Mouse (Mus musculus) neural tube, embryonic 14.5 days (tissue): ENCODE measurements at regions not wholly inside any gene's neighbourhood (a gene's known extent, or its start where the extent isn't known, plus 50 kb on each side); places are given as distances from the start of the nearest gene placed in this dataset.

ENCODE experiments used
- ATAC-seq: fragments of 200-750 bp; cut with Nextera tagmentation; 2 replicates; pipeline ENCODE4 v1.8.0; 2017; ENCODE audit warnings: low read depth, mild to moderate bottlenecking, moderate TSS enrichment, moderate library complexity
- H3K27ac ChIP-seq: fragments of 300-500 bp; sonication (generic); 2 replicates; pipeline ENCODE4 v1.5.1; 2014; ENCODE audit warnings: low read depth, mild to moderate bottlenecking, control low read depth, low read length, moderate library complexity, mixed read lengths
- H3K27me3 ChIP-seq: fragments of 300-500 bp; sonication (generic); 2 replicates; pipeline ENCODE4 v1.6.1; 2014; ENCODE audit warnings: low read length; ENCODE audit not compliant: control insufficient read depth, insufficient read depth
- H3K36me3 ChIP-seq: fragments of 300-500 bp; sonication (generic); 2 replicates; pipeline ENCODE4 v1.6.1; 2014; ENCODE audit warnings: low read length, mixed read lengths; ENCODE audit not compliant: control insufficient read depth, insufficient read depth
- H3K4me1 ChIP-seq: fragments of 300-500 bp; sonication (generic); 2 replicates; pipeline ENCODE4 v1.6.1; 2014; ENCODE audit warnings: low read length; ENCODE audit not compliant: control insufficient read depth, insufficient read depth
- H3K4me2 ChIP-seq: fragments of 300-500 bp; sonication (generic); 2 replicates; pipeline ENCODE4 v1.6.1; 2014; ENCODE audit warnings: mild to moderate bottlenecking, low read depth, low read length, control low read depth
- H3K4me3 ChIP-seq: fragments of 300-500 bp; sonication (generic); 2 replicates; pipeline ENCODE4 v1.5.1; 2014; ENCODE audit warnings: low read depth, low read length, control low read depth, mixed read lengths
- H3K9ac ChIP-seq: fragments of 300-500 bp; sonication (generic); replicated peaks from 2 replicates; pipeline ENCODE4 v1.6.1; 2014; ENCODE audit warnings: low read depth, mild to moderate bottlenecking, control low read depth, low read length, mixed read lengths
- H3K9me3 ChIP-seq: fragments of 300-500 bp; sonication (generic); 2 replicates; pipeline ENCODE4 v1.6.1; 2016; ENCODE audit warnings: low read length; ENCODE audit not compliant: control insufficient read depth
- WGBS: fragments of 180-500 bp; shearing (Covaris S2); extraction: QIAGEN DNeasy Blood & Tissue Kit; methylation state at CpG from one replicate; pipeline ENCODE4 v1.1.7; 2014; 5-methylcytosine and 5-hydroxymethylcytosine counted together

DNA sequence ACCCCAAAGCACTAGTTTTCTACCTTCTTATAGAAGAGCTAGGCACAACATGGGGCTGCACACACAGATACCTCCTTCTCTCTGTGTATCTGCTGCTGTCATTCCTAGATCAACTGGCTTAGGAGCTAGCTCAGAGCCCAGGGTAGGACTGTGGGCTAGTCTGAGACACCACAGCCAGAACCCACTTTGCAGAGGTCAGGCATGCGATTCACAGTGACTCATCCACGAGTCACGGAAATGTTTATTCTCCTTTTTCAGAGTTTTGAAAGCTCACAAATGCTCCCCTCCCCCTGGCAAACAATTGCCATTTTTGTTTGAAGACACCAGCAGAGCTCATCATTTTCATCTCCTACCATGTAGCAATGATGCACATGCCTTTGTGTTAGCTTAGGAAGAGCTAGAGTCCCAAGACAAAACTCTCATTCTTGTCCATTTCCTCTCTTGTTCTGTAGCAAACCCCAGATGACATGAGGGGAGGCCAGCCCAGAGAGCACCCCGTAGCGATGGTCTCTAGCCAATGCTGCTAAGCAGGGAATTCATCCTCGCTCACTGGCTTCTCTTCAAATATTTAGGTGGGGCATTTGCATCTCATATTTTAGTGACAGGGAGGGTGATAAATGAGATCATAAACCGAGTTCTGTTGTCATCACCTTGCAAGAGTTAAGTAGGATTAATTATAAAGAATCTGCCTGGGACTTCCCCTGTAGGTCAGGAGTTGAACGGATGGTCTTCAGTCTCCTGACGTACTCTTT lies 108.4 kb upstream of the Twist2 start:
- Histone ChIP-seq H3K4me2 (no peak overlapping the region), H3K4me3 (no peak overlapping the region), H3K9ac (no peak overlapping the region), H3K9me3 (no peaks in the 10 kb centered on the region), H3K36me3 (no peaks in the 10 kb centered on the region), H3K27ac (no peak overlapping the region), H3K4me1 (no peaks in the 10 kb centered on the region), H3K27me3 (no peaks in the 10 kb centered on the region)
- ATAC-seq: no peak
- WGBS: 87% methylated on average over 9 of the region's 9 CpGs

DNA sequence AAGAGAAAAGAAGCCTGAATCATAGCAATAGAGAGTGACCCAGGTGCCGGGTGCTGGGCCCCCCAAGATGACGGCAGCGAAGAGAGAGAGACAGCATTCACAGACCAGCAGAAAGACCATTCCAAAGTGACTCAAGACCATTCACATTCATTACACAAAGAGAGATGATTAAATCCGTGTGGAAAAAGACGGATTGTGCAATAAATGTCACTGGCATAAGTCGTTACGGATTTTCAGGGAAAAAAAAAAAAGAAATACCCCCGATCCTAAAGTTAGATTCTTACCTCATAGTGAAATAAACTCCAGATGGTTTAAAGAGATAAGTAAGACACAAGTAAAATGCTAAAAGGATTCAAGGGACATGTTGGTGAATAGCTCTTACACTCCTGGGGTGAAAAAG lies 104.2 kb upstream of the Twist2 start:
- no peak for ATAC-seq
- Histone ChIP-seq H3K4me3 (no peak overlapping the region), H3K27me3 (no peaks in the 10 kb centered on the region), H3K36me3 (no peaks in the 10 kb centered on the region), H3K4me2 (no peak overlapping the region), H3K4me1 (no peaks in the 10 kb centered on the region), H3K9ac (no peak overlapping the region), H3K27ac (no peak overlapping the region), H3K9me3 (no peaks in the 10 kb centered on the region)
- WGBS: 57% methylated on average over 8 of the region's 8 CpGs

DNA sequence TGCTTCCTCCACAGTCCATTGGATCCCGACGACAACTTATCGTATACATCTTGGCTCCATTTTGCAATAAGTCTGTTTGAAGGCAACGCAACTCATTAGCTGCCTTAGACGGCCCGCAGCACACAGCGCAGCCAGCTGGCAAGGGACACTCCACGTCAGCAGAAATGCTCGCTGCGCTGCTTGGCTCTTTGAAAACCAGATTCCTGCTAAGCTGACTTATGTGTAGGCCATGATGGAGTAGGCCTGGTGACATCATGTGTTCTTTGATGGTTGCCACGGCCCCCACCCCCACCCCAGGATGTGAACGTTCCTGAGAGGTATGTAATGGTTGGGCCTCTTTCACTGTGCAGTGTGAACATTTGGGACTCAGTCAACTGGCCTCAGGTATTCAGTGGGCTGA lies 99.8 kb upstream of the Twist2 start:
- Histone ChIP-seq H3K4me2 (no peak overlapping the region), H3K4me1 (no peaks in the 10 kb centered on the region), H3K27me3 (no peaks in the 10 kb centered on the region), H3K9ac (no peak overlapping the region), H3K27ac (no peak overlapping the region), H3K36me3 (no peaks in the 10 kb centered on the region), H3K9me3 (no peaks in the 10 kb centered on the region), H3K4me3 (no peak overlapping the region)
- no peak for ATAC-seq
- 80% methylated on average over 12 of the region's 12 CpGs for WGBS

DNA sequence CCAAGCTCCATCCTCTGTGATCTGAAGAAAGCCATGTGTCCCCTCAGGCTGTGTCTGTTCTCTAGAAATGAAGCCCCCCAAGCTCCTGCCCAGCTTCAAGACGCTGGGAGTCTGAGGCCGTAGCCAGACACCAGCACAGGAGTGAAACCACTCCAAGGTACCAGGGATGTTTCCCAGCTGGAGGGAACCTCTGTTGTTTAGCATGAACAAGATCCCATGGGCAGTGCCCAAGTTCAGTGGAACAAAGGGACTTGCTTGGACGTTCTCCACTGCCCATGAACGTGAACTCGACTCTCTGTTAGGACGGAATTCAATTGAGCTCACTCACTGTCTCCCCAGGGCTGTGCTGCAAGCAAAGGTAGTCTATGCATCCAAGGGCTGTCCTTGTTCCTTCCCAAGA lies 99.2 kb upstream of the Twist2 start:
- no peak overlapping the region for H3K4me2 ChIP-seq
- no peak overlapping the region for H3K4me3 ChIP-seq
- no peaks in the 10 kb centered on the region for H3K36me3 ChIP-seq
- 86% methylated on average over 6 of the region's 6 CpGs for WGBS
- H3K27me3 ChIP-seq: no peaks in the 10 kb centered on the region
- no peak for ATAC-seq
- no peaks in the 10 kb centered on the region for H3K9me3 ChIP-seq
- H3K27ac ChIP-seq: no peak overlapping the region
- no peak overlapping the region for H3K9ac ChIP-seq
- no peaks in the 10 kb centered on the region for H3K4me1 ChIP-seq

DNA sequence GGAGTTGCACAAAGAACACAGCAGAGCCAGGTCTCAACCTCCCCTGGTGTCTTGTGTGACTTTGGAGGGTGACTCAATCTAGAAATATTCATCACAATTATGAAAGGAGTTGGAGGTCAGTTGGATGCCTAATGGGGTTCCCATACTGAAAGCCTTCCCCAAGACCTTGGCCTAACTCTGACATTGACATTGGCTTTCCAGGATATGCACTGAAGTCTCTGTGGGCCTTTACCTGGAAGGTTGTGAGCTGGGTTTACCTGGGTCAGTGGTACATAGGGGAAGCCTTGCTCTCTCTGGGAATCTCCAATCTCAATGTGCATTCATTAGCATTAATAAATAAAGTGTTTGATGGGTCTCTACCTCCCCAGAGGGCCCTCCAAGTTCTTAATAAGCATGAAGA lies 98.5 kb upstream of the Twist2 start:
- Histone ChIP-seq H3K27me3 (no peaks in the 10 kb centered on the region), H3K4me2 (no peak overlapping the region), H3K27ac (no peak overlapping the region), H3K4me3 (no peak overlapping the region), H3K4me1 (no peaks in the 10 kb centered on the region), H3K9ac (no peak overlapping the region), H3K9me3 (no peaks in the 10 kb centered on the region), H3K36me3 (no peaks in the 10 kb centered on the region)
- no peak for ATAC-seq

DNA sequence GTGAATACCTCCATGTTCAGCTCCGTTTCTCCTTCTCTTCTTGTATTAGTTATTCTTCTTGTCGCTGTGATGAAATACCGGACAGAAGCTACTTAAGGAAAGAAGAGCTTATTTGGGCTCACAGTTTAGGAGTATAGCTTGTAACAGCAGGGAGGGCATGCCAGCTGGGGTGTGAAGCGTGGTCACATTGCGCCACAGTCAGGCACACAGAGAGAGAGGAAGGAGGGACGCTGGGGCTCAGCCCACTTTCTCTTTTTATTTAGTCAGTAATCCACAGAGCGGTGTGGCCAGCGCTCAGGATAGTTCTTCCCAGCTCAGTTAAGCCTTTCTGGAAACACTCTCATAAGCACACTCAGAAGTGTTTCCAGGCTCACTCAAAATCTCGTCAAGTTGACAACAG lies 95.8 kb upstream of the Twist2 start:
- H3K9me3 ChIP-seq: no peaks in the 10 kb centered on the region
- 86% methylated on average over 9 of the region's 9 CpGs for WGBS
- no peak overlapping the region for H3K27ac ChIP-seq
- no peak overlapping the region for H3K9ac ChIP-seq
- H3K36me3 ChIP-seq: no peaks in the 10 kb centered on the region
- ATAC-seq: no peak
- no peak overlapping the region for H3K4me2 ChIP-seq
- no peak overlapping the region for H3K4me3 ChIP-seq
- no peaks in the 10 kb centered on the region for H3K27me3 ChIP-seq
- H3K4me1 ChIP-seq: no peaks in the 10 kb centered on the region

DNA sequence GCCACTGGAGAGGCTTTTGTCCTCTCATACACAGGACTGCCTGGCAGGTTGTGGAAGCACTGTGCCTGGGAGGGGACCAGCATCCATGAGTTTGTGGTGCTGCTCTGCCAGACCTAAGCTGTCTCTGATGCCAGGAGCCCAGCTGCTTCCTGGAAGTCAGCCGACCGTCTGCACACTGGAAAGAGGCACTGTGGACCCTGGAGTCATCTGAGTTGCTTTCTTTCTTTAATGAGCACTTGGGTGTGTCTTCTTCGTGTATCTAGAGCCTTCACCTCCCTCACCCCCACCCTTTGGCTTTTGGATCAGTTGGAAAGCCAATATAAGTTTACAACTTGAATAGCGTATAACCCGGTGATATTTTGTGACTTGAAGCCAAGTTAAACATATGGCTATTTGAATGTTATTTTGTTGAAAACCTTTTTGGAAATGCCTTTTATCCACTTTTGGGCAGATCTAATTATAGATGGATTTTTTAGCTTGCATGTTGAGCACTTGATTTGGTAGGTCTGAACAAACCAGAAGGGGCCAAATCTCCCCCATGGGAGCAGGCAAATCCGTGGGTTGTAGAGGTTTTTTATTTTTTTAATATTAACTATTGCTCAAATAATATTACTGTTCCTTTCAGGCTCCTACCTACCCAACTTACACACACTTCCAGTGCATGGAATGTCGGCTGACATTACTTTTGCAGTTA lies 92.6 kb upstream of the Twist2 start:
- Histone ChIP-seq H3K4me1 (no peaks in the 10 kb centered on the region), H3K4me3 (no peak overlapping the region), H3K27me3 (no peaks in the 10 kb centered on the region), H3K27ac (no peak overlapping the region), H3K9me3 (no peaks in the 10 kb centered on the region), H3K9ac (no peak overlapping the region), H3K36me3 (no peaks in the 10 kb centered on the region), H3K4me2 (no peak overlapping the region)
- 64% methylated on average over 7 of the region's 7 CpGs for WGBS
- no peak for ATAC-seq

DNA sequence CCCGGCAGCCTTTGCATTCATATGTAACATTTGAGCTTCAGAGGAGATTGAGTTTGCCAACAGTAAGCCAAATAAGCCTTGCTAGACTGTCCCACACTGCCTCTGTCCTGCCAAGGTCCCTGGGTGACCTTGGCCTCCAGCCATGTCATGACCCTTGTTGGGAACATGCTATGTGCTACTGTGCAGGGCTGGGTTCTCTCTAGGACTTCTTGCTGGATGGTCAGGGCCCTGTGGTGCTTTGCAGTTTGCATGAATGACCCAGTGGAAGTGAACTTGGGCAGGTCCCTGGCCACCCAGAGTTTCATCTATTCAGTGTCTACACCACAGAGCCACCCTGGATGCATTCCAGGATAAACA lies 92.0 kb upstream of the Twist2 start:
- Histone ChIP-seq H3K4me2 (no peak overlapping the region), H3K4me3 (no peak overlapping the region), H3K4me1 (no peaks in the 10 kb centered on the region), H3K27me3 (no peaks in the 10 kb centered on the region), H3K9me3 (no peaks in the 10 kb centered on the region), H3K9ac (no peak overlapping the region), H3K27ac (no peak overlapping the region), H3K36me3 (no peaks in the 10 kb centered on the region)
- ATAC-seq: no peak
- 76% methylated on average over 1 of the region's 1 CpGs for WGBS

DNA sequence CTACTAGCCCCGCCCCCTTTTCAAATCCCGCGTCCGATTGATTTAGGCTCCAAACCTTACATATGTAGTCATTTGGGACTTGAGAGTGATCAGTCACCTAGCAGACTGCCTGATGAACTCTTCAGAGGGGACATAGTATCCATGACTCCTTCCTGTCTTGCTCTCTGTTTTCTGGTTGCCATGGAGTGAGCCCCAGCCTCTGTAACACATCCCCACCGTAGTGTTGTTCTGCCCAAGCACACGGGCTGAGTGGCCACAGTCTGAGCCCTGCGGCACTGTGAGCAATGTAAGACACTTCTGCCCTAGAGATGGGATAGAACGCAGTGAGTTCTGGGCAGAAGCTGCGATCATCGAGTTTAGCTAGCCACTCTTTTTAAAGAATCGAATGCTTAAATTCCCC lies 88.1 kb upstream of the Twist2 start:
- H3K4me1 ChIP-seq: no peaks in the 10 kb centered on the region
- H3K27ac ChIP-seq: no peak overlapping the region

More for the DNA sequence above, 88.1 kb upstream of the Twist2 start:
- WGBS: 83% methylated on average over 11 of the region's 11 CpGs
- Histone ChIP-seq H3K4me3 (no peak overlapping the region), H3K4me2 (no peak overlapping the region), H3K9ac (no peak overlapping the region), H3K36me3 (no peaks in the 10 kb centered on the region), H3K27me3 (no peaks in the 10 kb centered on the region), H3K9me3 (no peaks in the 10 kb centered on the region)
- no peak for ATAC-seq
